19 mouse cellular contexts compared by ENCODE assay signal in genomic region chr1:89297766-89298165, GRCm38 (mm10).
DNase-seq lines count a peak whose midpoint lies in the region; ATAC-seq and TF ChIP-seq lines count a peak whose summit lies in the region.
"Had no signal": no experiment of that assay in that cellular context is flagged by ENCODE, and none has a peak within 500 bp of the region (broad histone marks: within the 10 kb centered on the region; RNA-seq: fewer than 3 reads in every experiment).

No protein-coding gene starts in this region.

- no peak overlapping the region for H3K9ac ChIP-seq in heart, embryonic 12.5 days
- no peak overlapping the region for H3K9ac ChIP-seq in heart, adult 2 months (ENCODE audit: low read depth, low read length)

- no peaks in the 10 kb centered on the region for H3K79me2 ChIP-seq in heart, adult 2 months (replicated peaks; ENCODE audit: control insufficient read depth, insufficient read depth, low read length)

- H3K9me3 ChIP-seq in heart, embryonic 12.5 days (replicated peaks) = no peaks in the 10 kb centered on the region
- no peaks in the 10 kb centered on the region for H3K9me3 ChIP-seq in heart, embryonic 10.5 days

- WGBS in heart, embryonic 12.5 days = 86% methylated on average over 11 of the region's 11 CpGs
- 85% methylated on average over 11 of the region's 11 CpGs for WGBS in heart, embryonic 10.5 days
- WGBS in heart, adult 2 months = 85% methylated on average over 11 of the region's 11 CpGs

- H3K36me3 ChIP-seq in heart, embryonic 12.5 days = no peaks in the 10 kb centered on the region
- H3K36me3 ChIP-seq in heart, embryonic 10.5 days = no peaks in the 10 kb centered on the region
- H3K36me3 ChIP-seq in heart, adult 2 months (ENCODE audit: control insufficient read depth, insufficient read depth, low read length) = no peaks in the 10 kb centered on the region
- H3K36me3 ChIP-seq: G1E had no signal

- ATAC-seq in heart, embryonic 12.5 days (ENCODE audit: insufficient number of reproducible peaks, low FRiP score) = no peak
- ATAC-seq: activated CD4-positive, CD25-positive, alpha-beta regulatory T cell, adult 4 months; CD4-positive, CD25-positive, alpha-beta regulatory T cell, adult 4 months; Patski had no signal

- H3K4me2 ChIP-seq in heart, embryonic 12.5 days = no peak overlapping the region

- no peaks in the 10 kb centered on the region for H3K27me3 ChIP-seq in heart, embryonic 12.5 days (replicated peaks)
- 0 out of 2 replicates have a peak, but pooled peaks cover 7% of the 10 kb centered on the region for H3K27me3 ChIP-seq in heart, embryonic 10.5 days (ENCODE audit: insufficient read depth, poor library complexity, severe bottlenecking)
- no peaks in the 10 kb centered on the region for H3K27me3 ChIP-seq in heart, adult 2 months (ENCODE audit: control insufficient read depth, insufficient read depth, low read length)
- H3K27me3 ChIP-seq: CH12.LX had no signal

- no peak for TF ChIP-seq EP300 in heart, adult 2 months (IDR thresholded peaks at IDR 0.05; ENCODE audit: insufficient read depth, low read depth, low read length)

- TF ChIP-seq POLR2A in heart, adult 2 months (IDR thresholded peaks at IDR 0.05; ENCODE audit: insufficient read depth, low read depth, low read length) = no peak

- intact Hi-C loops in heart, adult 2 months (cut with DNase I) = no loop called here

- DNase-seq in heart, adult 11 months = peak; percentile 82
- peak; percentile 61 for DNase-seq in heart, embryonic 10.5 days (ENCODE audit: low spot score)
- no peak for DNase-seq in heart, adult 2 months
- DNase-seq: adrenal gland, adult 2 months; adrenal gland, adult 8-10 months; adrenal gland, postnatal 10 days; adrenal gland, postnatal 14 days; adrenal gland, postnatal 25 days; adrenal gland, postnatal 36 days; B cell, adult 2 months; cerebellum, adult 11 months; cerebellum, adult 11-12 months; cerebellum, adult 18-20 months had no signal

- no peak overlapping the region for H3K27ac ChIP-seq in heart, embryonic 12.5 days (ENCODE audit: poor library complexity, severe bottlenecking)
- H3K27ac ChIP-seq in heart, embryonic 10.5 days = no peak overlapping the region
- no peak overlapping the region for H3K27ac ChIP-seq in heart, adult 2 months

- no peak overlapping the region for H3K4me3 ChIP-seq in heart, embryonic 12.5 days
- no peak overlapping the region for H3K4me3 ChIP-seq in heart, embryonic 10.5 days
- no peak overlapping the region for H3K4me3 ChIP-seq in heart, adult 2 months

- H3K4me1 ChIP-seq in heart, embryonic 12.5 days (replicated peaks) = no peaks in the 10 kb centered on the region; the same call in 1 of the 2 replicates
- H3K4me1 ChIP-seq in heart, embryonic 10.5 days = peaks cover 3% of the 10 kb centered on the region; the same call in 1 of the 2 replicates
- H3K4me1 ChIP-seq in heart, adult 2 months (ENCODE audit: control insufficient read depth, insufficient read depth, low read length) = peaks cover 1% of the 10 kb centered on the region; the same call in 1 of the 2 replicates

- no peak for TF ChIP-seq CTCF in heart, adult 2 months (IDR thresholded peaks at IDR 0.05)

Comparison
In these comparisons a context has a peak if more than half of its experiments do, and no peak if none do; other contexts are left out.
1. DNase-seq: peak in heart, adult 11 months (single experiment) and heart, embryonic 10.5 days (single experiment); none in heart, adult 2 months (0 of 2).